Mouse (Mus musculus): Measurements from ENCODE around the gene Rap2a. TPM values are rescaled to one million over a fixed set of nuclear protein-coding genes. Genes with fewer than 3 reads are reported as not detected.

Rap2a gene
- total and polyA plus RNA-seq, 3 experiments, result 8.5 to 9.3 (median 8.9) TPM

DNA sequence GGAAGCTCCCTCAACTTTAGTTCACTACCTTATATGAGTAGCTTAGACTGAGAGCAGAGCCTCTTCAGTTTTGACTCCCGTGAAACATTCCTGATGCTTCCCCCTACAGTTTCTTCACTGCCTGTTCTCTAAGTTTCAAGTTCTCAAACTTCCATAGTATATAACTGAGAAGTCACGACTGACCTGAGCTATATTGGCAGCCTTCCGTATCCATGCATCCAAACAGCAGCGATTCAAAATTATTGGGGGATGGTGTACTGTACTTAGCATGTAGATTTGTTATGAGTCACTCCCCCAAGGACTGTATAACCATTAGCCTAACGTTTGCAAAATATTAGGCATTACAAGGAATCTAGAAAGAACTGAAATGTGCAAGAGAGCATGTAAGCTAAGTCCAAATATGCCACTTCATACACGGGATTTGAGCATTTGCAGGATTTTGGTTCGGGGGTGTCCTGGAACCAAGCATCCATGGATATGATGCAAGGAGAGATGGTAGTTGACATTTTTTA lies 2.0 kb upstream of the Rap2a start:
- Histone ChIP-seq H3K4me3 (no peak overlapping the region), H3K79me2 (replicated peaks; ENCODE audit: control insufficient read depth, insufficient read depth, low read length) (0 out of 2 replicates have a peak, but pooled peaks cover 2% of the 10 kb centered on the region), H3K27me3 (ENCODE audit: control insufficient read depth, insufficient read depth, low read length) (no peaks in the 10 kb centered on the region), H3K4me1 (ENCODE audit: control insufficient read depth, insufficient read depth, low read length) (peaks cover 3% of the 10 kb centered on the region), H3K27ac (no peak overlapping the region), H3K36me3 (ENCODE audit: control insufficient read depth, insufficient read depth, low read length) (no peaks in the 10 kb centered on the region), H3K9ac (ENCODE audit: low read depth, low read length) (no peak overlapping the region)
- DNase-seq, result no peak
- WGBS, result 63% methylated on average over 7 of the region's 7 CpGs
- intact Hi-C loops (cut with DNase I), result loop anchor here (2.0 to 10.0 kb wide), 4 partner anchors 56 to 339 kb away; no protein-coding TSS in a partner anchor
- TF ChIP-seq EP300 (IDR thresholded peaks at IDR 0.05; ENCODE audit: insufficient read depth, low read depth, low read length) (no peak), CTCF (IDR thresholded peaks at IDR 0.05) (no peak), POLR2A (IDR thresholded peaks at IDR 0.05; ENCODE audit: insufficient read depth, low read depth, low read length) (no peak)

DNA sequence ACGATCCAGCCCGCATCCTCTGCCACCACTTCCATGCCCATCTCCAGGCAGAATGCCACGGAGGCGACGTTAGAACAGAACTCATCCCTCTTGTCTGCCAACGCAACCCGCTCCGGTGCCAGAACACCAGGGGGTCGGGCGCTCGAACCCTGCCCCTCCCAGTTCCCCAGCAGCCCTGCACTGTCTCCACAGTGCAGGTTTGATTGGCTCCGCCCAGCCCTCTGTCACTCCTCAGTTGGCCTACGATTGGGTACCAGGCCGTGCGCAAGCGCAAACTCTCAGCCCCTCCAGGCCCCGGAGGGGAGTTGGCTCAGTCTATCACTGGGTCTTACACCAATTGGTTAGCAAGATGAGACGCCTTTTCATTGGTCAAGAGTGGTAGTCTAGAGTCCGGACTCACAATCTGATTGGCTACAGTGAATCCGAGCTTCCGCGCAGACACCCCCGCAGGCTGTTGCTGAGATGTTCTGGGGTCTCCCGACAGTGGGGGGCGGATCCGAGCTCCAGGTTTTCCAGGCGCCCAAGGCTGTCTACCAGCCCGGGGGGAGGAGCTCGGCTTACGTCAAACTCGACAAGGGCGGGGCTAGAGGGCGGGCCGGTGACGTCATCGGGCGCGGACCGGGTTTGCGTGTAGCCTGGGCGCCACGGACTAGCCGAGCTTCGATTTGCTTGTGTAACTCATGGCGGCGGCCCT lies 809 bp upstream of the Rap2a start:
- Histone ChIP-seq H3K4me3 (peak overlapping the region; percentile 77), H3K9ac (ENCODE audit: low read depth, low read length) (peak overlapping the region; percentile 94), H3K27me3 (ENCODE audit: control insufficient read depth, insufficient read depth, low read length) (no peaks in the 10 kb centered on the region), H3K27ac (peak overlapping the region; percentile 99), H3K4me1 (ENCODE audit: control insufficient read depth, insufficient read depth, low read length) (peaks cover 3% of the 10 kb centered on the region), H3K79me2 (replicated peaks; ENCODE audit: control insufficient read depth, insufficient read depth, low read length) (0 out of 2 replicates have a peak, but pooled peaks cover 2% of the 10 kb centered on the region), H3K36me3 (ENCODE audit: control insufficient read depth, insufficient read depth, low read length) (no peaks in the 10 kb centered on the region)
- intact Hi-C loops (cut with DNase I), result loop anchor here (2.0 to 10.0 kb wide), 4 partner anchors 55 to 341 kb away; no protein-coding TSS in a partner anchor
- WGBS, result under 1% methylated on average over 46 of the region's 46 CpGs
- TF ChIP-seq EP300 (IDR thresholded peaks at IDR 0.05; ENCODE audit: insufficient read depth, low read depth, low read length) (peak; percentile 66; the same call in 1 of the 2 replicates), CTCF (IDR thresholded peaks at IDR 0.05) (no peak), POLR2A (IDR thresholded peaks at IDR 0.05; ENCODE audit: insufficient read depth, low read depth, low read length) (peak; percentile 93)
- DNase-seq, result peak; percentile 97 to 99

DNA sequence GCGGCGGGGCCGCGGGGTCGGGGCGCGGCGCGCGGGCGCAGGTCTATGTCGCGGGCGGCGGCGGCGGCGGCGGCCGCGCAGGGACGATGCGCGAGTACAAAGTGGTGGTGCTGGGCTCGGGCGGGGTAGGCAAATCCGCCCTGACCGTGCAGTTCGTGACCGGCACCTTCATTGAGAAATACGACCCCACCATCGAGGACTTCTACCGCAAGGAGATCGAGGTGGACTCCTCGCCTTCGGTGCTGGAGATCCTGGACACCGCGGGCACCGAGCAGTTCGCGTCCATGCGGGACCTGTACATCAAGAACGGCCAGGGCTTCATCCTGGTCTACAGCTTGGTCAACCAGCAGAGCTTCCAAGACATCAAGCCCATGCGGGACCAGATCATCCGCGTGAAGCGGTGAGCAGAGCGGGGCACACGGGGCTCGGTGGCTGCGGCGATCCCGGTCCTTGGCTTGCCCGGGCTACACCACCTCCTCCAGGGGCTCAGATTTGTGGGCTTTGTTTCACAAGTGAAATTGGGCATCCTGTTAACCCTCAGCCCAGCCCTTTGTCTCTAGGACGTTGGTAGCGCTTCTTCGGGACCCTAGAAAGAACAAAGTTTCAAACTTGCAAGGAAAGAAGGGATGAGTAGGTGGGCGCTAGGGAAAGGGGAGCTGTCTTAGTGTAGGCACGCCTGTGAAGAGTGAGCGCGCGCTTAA lies 547 bp downstream of the Rap2a start:
- Histone ChIP-seq H3K79me2 (replicated peaks; ENCODE audit: control insufficient read depth, insufficient read depth, low read length) (0 out of 2 replicates have a peak, but pooled peaks cover 2% of the 10 kb centered on the region), H3K4me1 (ENCODE audit: control insufficient read depth, insufficient read depth, low read length) (peaks cover 3% of the 10 kb centered on the region), H3K36me3 (ENCODE audit: control insufficient read depth, insufficient read depth, low read length) (no peaks in the 10 kb centered on the region), H3K9ac (ENCODE audit: low read depth, low read length) (peak overlapping the region; percentile 90), H3K27me3 (ENCODE audit: control insufficient read depth, insufficient read depth, low read length) (no peaks in the 10 kb centered on the region), H3K27ac (peak overlapping the region; percentile 81), H3K4me3 (peak overlapping the region; percentile 83)
- DNase-seq, result no peak
- TF ChIP-seq POLR2A (IDR thresholded peaks at IDR 0.05; ENCODE audit: insufficient read depth, low read depth, low read length), result no peak
- intact Hi-C loops (cut with DNase I), result loop anchor here (5.0 to 10.0 kb wide), 3 partner anchors 54 to 206 kb away; no protein-coding TSS in a partner anchor
- under 1% methylated on average over 61 of the region's 62 CpGs for WGBS

DNA sequence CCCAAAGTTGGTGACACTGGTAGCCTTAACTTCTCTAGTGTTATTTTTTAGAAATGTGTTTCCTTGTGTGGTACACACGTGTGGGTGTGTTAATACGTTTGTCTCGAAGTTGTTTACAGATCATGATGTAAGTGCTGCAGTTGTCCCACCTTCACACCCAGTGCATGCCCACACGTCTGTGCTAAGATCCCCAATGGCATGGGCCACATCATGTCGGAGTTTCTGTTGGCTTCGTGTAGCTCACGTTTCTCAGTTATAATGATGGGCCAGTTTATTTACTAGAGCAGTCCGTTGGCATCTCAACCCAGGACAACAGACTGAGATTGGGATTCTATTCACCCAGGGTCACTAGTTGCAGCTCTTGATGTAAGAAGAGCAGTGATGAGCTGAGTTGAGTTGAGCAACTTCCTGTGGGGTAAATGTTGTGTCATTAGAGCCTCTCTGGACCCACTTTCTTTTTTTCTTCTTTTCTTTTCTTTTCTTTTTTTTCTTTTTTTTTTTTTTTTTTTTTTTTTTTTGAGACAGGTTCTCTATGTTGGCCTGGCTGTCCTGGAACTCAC lies 2.2 kb downstream of the Rap2a start:
- Histone ChIP-seq H3K4me3 (peak overlapping the region; percentile 26; the same call in 1 of the 2 replicates), H3K79me2 (replicated peaks; ENCODE audit: control insufficient read depth, insufficient read depth, low read length) (0 out of 2 replicates have a peak, but pooled peaks cover 2% of the 10 kb centered on the region), H3K27ac (no peak overlapping the region), H3K36me3 (ENCODE audit: control insufficient read depth, insufficient read depth, low read length) (no peaks in the 10 kb centered on the region), H3K27me3 (ENCODE audit: control insufficient read depth, insufficient read depth, low read length) (no peaks in the 10 kb centered on the region), H3K4me1 (ENCODE audit: control insufficient read depth, insufficient read depth, low read length) (peaks cover 5% of the 10 kb centered on the region), H3K9ac (ENCODE audit: low read depth, low read length) (no peak overlapping the region)
- intact Hi-C loops (cut with DNase I), result no loop called here
- no peak for TF ChIP-seq POLR2A (IDR thresholded peaks at IDR 0.05; ENCODE audit: insufficient read depth, low read depth, low read length)
- no peak for TF ChIP-seq EP300 (IDR thresholded peaks at IDR 0.05; ENCODE audit: insufficient read depth, low read depth, low read length)
- TF ChIP-seq CTCF (IDR thresholded peaks at IDR 0.05), result no peak
- 50% methylated on average over 8 of the region's 8 CpGs for WGBS
- DNase-seq, result no peak

DNA sequence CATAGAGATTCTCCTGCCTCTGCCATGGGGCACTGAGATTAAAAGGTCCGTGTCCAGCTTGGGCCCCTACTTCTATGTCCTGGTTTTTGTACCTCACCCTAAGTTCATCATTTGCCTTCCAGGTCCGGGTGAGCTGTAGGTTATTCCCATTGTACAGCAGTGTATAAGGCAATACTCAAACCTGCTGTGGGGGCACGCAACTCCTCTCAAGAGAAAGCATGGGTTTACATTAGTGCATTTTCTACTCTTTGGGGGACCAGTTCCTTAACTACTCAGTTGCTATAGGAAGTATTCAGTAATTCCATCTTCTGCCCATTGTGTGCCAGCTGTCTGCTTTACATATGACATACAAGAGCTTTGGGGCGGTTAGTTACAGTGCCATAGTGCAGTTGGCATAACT lies 2.7 kb downstream of the Rap2a start:
- TF ChIP-seq POLR2A (IDR thresholded peaks at IDR 0.05; ENCODE audit: insufficient read depth, low read depth, low read length) (no peak), EP300 (IDR thresholded peaks at IDR 0.05; ENCODE audit: insufficient read depth, low read depth, low read length) (no peak)
- intact Hi-C loops (cut with DNase I), result no loop called here
- 90% methylated on average over 4 of the region's 4 CpGs for WGBS
- Histone ChIP-seq H3K27ac (no peak overlapping the region), H3K79me2 (replicated peaks; ENCODE audit: control insufficient read depth, insufficient read depth, low read length) (0 out of 2 replicates have a peak, but pooled peaks cover 2% of the 10 kb centered on the region), H3K4me3 (no peak overlapping the region), H3K36me3 (ENCODE audit: control insufficient read depth, insufficient read depth, low read length) (no peaks in the 10 kb centered on the region), H3K4me1 (ENCODE audit: control insufficient read depth, insufficient read depth, low read length) (peaks cover 5% of the 10 kb centered on the region), H3K9ac (ENCODE audit: low read depth, low read length) (no peak overlapping the region), H3K27me3 (ENCODE audit: control insufficient read depth, insufficient read depth, low read length) (no peaks in the 10 kb centered on the region)
- no peak for DNase-seq
